Mouse (Mus musculus): ENCODE measurements around the gene Zfp422.
"Not testable (repeated sequence)": the region's sequence is repeated elsewhere in the genome, so short reads cannot be mapped to it uniquely, and the experiment has no call there.

Zfp422 gene

DNA sequence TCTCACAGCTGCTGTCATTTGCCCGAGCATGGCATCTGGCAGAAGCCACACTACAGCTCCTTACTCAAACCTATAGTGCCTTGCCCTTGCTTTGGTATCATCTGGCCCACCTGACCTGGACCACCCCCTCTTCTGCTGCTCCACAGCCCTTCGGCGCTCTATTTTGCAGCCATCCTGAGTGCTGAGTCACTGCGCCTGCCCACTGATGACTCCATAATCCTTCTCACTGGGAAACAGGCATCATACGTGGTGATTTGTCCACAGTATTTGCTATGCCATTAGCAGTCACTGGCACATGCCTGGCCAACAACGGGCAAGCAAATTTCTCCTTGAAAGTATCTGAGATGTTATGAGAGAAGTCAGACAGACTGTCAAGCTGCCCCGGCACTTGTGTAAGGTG lies 21.0 kb upstream of the Zfp422 start:
- no peak for DNase-seq (ENCODE audit: low read depth)

DNA sequence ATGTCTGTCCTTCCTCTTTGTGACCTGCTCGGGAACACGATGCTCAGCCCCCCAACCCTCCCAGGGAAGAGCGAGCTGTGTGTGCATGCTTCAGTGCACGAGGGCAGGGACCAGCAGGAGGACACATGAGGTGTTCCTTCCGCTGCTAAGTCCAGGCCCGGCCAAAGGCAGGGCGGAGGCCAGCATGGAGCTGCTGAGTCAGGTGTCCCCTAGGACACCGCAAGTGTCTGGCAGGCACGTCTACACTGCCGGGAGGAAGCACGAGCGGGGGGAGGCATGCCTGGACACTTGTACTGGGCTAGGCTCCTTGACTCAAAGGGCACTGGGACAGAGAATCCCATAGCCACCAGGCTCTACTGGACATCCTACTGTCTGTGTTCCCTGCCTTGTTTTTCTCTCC lies 19.0 kb upstream of the Zfp422 start:
- no peak for DNase-seq (ENCODE audit: low read depth)

DNA sequence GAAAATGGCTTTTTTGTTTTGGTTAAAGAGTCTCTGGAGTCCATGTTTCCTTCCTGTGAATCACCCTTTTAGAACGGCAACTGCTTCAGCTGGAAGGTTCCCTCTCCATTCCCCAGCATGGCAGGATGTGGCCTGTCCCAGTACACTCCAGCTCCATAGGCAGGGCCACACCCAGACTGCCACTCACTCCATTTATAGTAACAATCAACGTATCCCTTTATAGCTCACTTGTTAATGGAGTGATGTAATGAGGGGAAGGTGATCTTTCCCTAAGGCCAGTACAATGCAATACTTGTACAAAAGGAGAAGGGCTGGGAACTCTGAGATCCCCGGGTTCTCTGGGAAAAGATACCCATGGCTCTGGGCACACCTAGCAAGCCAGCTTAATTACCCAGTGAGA lies 15.5 kb upstream of the Zfp422 start:
- no peak for DNase-seq (ENCODE audit: low read depth)

DNA sequence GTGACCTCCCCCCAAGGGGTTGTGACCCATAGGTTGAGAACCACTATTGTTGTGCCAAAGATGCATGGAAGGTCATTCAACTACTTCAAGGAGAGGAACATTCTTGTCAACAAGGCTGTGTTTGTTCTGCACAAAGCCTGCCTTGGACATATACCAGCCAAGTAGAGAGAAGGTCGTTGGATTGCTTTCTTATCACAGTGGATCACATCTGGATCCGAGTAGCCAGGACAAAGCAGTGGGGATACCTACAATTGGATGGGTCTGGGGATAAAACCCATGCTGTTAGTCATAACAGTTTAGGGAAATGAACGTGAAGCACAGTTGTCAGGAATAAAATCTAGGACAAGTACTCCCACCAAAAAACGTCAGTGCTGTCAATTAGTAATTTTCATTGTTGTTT lies 15.1 kb upstream of the Zfp422 start:
- no peak for DNase-seq (ENCODE audit: low read depth)

DNA sequence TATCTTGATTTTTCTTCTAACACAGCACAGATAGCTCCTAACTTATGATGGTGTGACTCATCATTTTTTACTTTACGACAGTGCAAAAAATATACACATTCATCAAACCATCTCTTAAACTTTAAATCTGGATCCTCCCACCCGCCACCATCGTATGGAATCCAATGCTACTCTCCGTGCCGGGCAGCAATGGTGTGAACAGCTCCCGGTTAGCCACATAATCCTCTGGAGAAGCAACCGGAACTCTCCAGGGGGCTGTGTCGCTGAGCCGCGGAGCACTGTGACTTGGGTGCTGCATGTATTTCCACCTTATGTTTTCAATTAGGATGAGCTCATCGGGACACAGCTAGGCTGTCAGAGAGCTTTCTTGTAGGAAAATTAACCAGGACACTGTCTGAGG lies 14.1 kb upstream of the Zfp422 start:
- DNase-seq (ENCODE audit: low read depth) = no peak

GRCm38 (mm10) chr6:116639663-116640062 lies 10.9 kb upstream of the Zfp422 start:
- no peak for DNase-seq (ENCODE audit: low read depth)

DNA sequence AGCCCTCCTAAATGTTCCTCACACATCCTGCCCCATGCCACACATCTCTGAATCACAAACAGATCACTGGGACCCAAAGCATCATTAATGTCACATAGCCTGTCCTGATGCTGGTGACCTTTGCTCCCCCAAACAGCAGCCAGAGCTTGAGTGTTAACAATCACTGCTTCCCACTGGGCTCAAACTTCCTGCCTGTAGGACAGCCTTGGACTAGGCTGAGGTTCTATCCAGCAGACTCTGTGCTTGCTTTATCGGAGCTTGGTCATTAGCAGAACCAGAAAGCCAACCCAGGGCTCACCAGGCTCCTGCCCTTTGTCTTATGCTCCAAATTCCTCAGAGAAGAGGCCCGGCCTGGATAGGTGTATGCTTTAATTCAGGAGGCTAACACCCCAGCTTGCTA lies 10.1 kb upstream of the Zfp422 start:
- DNase-seq (ENCODE audit: low read depth) = no peak

DNA sequence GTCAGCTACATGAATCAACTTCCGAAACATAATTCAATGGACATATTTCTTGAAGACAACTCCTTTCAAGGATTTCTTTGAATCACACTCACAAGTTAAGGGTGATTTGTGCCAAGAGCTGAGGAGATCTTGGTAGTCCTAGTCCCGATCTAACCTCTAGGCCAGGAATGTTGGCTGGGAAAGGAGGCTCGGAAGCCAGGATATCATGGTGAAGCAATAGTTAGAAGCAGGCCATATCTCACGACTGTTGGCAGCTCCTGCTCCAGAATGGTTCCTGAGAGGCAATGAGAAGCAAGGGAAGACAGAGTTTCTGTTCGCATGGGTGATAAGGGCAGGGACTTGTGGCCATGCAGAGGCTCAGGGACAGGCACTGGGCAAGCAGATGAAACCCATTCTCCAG lies 8.7 kb upstream of the Zfp422 start:
- no peak for DNase-seq (ENCODE audit: low read depth)

- no peak for DNase-seq (ENCODE audit: low read depth)
Measured at GRCm38 (mm10) chr6:116636581-116637235, 7.9 kb upstream of the Zfp422 start.

DNA sequence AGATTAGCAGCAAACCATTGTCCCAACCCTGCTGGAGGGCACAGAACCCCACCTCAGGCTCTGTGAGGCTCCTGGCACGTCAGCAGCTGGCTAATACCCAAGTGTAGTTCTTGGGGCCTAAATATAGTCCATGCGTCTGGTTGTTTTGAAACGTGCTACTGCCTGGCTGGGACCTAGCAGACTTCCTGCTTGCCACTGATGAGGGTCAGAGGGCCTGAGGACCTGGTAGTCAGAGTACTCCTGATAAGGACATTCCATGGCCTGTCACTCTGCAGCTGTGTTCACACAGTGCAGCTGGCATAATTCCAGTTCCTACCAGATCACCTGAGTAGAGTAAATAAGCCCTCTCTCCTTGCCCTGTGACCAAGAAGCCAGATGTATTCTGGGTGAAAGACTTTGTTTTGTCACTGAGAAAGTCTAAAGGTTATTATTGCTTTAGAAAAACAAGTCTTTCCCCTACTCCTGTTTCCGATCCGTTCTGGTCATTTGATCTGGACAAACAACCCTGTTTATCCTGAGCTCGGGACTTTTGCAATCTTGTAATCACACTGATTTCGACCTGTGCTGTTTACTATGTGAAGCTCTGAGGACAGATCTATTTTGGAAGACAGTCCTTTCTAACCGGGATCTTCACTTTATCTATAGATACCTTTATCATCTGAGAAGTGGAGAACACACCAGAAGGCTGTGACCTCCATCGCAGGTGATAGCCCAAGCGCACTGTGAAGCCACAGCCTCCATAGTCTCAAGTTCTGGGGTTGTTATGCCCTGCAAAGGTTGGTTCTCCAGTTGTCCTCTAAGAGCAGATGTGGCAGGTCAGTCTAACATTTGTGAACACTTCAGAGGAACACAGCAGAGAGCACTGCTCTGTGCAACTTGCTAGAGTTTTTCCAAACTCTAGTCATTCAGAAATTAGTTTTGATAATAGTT lies 6.7 kb upstream of the Zfp422 start:
- DNase-seq (ENCODE audit: low read depth) = no peak

- DNase-seq (ENCODE audit: low read depth) = no peak
Measured at GRCm38 (mm10) chr6:116633741-116634695, 5.2 kb upstream of the Zfp422 start.

GRCm38 (mm10) chr6:116632129-116632528 lies 3.3 kb upstream of the Zfp422 start:
- DNase-seq (ENCODE audit: low read depth) = no peak

GRCm38 (mm10) chr6:116629766-116630165 lies 967 bp upstream of the Zfp422 start:
- DNase-seq (ENCODE audit: low read depth) = no peak

DNA sequence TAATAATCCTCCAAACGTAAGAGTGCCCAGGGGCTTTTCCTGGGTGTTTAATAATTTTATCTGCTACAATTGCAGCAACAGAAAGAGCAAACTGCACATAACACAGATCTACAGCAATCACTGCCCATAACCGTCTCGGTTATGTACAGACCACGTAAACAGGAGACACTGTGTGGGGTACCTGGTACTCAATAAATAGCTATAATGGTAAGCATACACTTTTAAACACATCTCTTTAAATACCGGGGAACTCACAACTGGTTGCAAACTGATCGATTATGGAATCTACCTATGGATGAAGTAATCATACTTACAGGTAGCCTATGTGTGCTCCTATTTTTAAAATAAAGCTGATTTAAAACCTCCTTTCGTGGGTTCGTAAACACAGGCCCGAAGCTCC lies 704 bp downstream of the Zfp422 start:
- DNase-seq (ENCODE audit: low read depth) = no peak

- not testable (repeated sequence) for DNase-seq (ENCODE audit: low read depth)
Measured at GRCm38 (mm10) chr6:116626417-116626816, 2.4 kb downstream of the Zfp422 start.

- DNase-seq (ENCODE audit: low read depth) = no peak
Measured at GRCm38 (mm10) chr6:116621318-116622023, 7.3 kb downstream of the Zfp422 start.

DNA sequence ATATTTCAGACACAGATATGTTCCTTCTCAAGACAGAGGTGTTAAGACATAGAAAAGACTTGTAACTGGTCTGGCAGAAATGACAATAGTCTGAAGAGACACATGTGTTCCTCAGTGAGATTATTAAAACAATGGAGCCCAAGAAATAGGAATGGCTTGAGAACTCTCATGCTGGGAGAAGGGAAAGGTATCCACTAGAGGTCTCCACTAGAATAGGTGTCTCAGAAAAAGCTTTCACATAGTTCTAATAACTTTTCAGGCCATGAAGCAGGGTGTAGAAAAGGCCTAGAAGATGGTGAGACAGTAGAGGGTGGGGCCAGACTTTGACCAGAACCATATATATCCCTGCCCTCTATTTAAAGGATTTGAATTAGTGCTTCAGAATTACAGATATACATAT lies 10.7 kb downstream of the Zfp422 start:
- DNase-seq (ENCODE audit: low read depth) = no peak

- DNase-seq (ENCODE audit: low read depth) = no peak
Measured at GRCm38 (mm10) chr6:116615719-116616118, 13.1 kb downstream of the Zfp422 start.

DNA sequence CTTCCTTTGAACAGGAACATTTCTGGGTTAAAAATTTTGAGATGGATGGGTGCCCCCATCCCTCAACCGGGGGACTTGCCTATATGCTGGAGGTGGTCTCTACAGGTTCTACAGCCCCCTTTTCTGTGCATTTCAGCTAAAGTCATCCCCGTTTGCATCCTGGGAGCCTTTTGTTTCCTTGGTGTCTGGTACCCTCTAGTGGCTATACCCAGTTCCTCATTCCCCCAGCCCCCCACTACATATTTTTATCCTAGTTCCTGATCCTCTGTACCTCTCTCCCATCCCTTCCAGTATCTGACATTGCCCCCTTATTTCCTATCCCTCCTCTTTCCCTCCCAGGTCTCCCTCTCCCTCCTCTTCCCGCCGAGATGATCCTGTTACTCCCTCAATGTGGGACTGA lies 21.6 kb downstream of the Zfp422 start:
- DNase-seq (ENCODE audit: low read depth) = no peak

DNA sequence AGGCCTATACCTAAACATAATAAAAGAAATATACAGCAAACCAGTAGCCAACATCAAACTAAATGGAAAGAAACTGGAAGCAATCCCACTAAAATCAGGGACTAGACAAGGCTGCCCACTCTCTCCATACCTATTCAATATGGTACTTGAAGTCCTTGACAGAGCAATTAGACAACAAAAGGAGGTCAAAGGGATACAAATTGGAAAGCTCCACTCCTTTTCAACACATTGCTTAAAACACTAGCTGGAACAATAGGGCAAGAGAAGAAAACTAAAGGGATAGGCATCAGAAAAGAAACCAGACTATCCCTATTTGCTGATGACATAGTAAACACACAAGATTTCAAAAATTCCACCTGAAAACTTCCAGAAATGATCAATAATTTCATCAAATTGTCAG lies 27.8 kb downstream of the Zfp422 start:
- DNase-seq (ENCODE audit: low read depth) = not testable (repeated sequence)

GRCm38 (mm10) chr6:116584095-116584494 lies 44.7 kb downstream of the Zfp422 start, which contains the start of gene Olfr215:
TSS of gene Olfr215 (minus strand) at chr6:116584195.
- DNase-seq (ENCODE audit: low read depth) = no peak

All from fibroblast of lung, adult 2 months (primary cell).